Mouse (Mus musculus) layer of hippocampus, adult 9-11 months (tissue): ENCODE measurements around the gene Dph3.

ENCODE experiments used
- DNase-seq: peaks from one replicate; pipeline ENCODE4 v3.0.0; 2022

The Dph3 gene

DNA sequence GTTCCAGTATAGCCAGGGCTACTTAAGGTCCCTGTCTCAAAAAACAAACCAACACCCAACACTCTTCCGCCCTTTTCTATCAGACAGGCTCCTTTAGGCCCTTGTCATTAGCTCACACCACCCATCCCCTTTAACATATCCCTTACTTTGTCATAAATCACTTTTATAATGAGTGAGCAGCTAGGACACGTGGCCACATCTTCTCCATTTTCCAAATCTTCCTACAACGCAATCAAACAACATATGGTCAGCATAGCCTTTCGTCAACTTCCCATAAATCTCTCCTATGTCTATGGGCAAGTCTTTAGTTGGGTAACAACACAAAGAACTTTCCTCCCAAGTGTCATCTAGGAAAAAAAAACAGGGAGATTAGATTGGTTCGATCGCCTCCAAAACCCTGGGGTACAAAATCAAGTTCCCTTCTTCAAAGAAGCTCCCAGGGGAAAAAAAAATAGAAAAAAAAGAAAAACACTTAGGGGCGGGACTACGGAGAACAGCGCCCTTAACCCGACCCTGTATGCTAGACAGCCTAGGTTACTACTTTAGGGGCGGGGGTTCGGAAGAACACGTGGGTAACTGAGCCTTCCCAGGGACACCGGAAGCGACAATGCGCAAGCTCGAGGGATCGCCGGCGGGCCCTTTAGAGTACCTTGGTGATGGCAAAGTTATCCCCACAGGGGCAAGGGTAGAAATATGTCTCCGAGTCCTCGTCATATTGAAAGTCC lies 606 bp downstream of the Dph3 start, which contains the start of gene Oxnad1:
Oxnad1 (plus strand) TSS at position 614 of the 725 bp plus-strand sequence.
- no peak for DNase-seq

DNA sequence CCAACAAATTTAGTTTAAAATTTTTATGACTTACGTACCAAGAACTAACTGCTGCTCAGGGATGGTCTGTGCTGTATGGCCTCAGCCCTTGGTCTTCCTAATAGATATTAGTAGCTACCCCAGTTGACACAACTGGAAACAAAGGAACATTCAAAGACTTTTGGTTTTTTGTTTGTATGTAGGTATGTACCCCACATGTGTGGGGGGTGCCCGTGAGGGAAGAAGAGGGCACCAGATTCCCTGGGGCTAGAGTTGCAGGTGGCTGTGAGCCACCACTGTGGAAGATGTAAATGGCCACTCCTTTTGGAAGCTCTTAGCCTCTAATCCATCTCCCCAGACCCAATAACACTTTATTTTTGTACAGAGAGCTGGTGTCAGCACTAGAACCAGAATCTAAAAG lies 2.1 kb downstream of the Dph3 start:
- no peak for DNase-seq

DNA sequence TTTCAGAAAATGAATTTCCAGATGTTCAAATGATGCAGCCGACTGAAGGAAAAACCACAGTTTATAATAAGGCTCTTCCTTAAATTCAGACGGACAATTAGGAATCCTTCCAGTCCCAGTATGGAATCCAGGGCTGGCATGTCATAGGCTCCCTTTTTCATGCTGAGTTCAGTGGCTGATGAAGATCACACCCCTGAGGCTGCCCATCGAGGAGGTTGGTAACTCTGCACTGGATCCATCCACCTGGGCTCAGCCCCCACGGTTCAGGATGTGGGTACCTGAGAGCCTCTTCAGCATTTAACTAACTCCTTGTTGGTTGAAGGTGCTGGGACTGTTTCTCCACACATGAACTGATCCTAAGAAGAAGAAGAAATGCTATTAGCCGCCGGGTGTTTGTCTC lies 2.6 kb downstream of the Dph3 start:
- no peak for DNase-seq

- no peak for DNase-seq
Observed at GRCm38 (mm10) chr14:32081026-32081425, 4.5 kb downstream of the Dph3 start.

DNA sequence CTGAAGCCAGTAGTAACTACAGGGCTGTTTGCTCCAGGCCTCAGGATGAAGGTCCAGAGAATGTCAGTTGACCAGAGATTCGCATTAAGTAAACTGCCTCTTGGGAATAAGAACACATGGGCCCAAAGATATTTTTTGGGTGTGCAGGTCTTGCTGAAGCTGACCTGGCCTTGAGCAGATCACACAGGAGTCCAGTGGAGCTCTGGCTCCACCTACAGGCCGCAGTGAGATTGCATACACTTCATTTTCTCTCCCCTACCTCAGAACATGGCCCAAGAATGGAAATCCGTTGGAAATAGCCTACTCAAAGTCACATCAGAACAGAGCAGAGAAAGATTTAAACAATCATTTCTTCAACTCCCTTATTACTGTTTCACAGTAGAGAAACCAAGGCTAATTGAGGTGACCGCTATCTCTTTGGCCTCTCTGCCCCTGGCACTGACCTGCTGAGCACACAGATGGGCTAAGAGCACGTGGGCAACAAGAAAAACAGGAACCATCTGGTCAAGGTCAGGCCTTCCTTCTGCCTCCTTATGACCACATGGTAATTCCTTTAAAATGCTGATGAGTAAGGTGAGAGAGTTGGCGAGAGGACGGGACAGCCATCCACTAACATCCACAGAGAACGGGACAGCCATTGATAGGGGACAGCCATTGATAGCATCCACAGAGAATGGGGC lies 8.5 kb downstream of the Dph3 start:
- DNase-seq = no peak

- DNase-seq = no peak
Observed at GRCm38 (mm10) chr14:32073901-32074300, 11.6 kb downstream of the Dph3 start.

GRCm38 (mm10) chr14:32073211-32073685 lies 12.3 kb downstream of the Dph3 start:
- DNase-seq = peak; percentile 79

DNA sequence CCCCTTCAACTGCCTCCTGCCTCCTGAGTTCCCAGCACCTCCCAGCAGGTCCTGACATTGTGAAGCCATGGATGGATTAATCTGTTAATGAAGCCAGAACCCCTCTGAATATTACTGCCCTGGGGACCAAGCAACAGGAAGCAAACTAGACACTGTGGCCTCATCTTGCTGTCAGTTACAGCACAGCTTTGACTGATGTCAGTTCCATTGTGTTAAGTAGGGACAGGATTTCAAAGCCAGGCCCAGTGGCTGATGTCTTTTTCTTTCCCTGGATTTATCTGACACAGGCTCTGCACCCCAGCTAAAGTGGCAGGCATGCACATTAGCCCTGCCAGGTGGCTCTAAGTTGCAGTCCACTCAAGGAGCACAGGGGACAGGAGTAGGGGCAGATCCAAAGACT lies 12.7 kb downstream of the Dph3 start:
- DNase-seq = no peak

DNA sequence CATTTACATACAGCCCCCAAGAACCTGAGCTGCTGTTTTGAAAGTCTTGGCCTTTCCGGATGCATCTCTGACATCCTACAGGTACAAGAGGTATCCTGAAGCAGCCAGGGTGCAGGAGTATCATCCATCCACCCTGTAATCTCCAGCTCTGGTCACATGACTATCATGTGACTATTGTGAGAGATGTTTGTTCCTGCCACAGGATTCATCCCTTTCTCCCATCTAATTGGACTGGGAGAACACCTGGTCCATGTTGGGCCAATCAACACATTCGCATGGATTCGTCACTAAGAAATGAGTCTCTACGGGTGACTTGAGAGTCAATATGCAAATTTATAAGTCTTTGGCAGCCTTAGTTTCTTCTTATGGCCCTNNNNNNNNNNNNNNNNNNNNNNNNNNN lies 24.1 kb downstream of the Dph3 start:
- no peak for DNase-seq

GRCm38 (mm10) chr14:32057664-32058063 lies 27.9 kb downstream of the Dph3 start:
- no peak for DNase-seq

DNA sequence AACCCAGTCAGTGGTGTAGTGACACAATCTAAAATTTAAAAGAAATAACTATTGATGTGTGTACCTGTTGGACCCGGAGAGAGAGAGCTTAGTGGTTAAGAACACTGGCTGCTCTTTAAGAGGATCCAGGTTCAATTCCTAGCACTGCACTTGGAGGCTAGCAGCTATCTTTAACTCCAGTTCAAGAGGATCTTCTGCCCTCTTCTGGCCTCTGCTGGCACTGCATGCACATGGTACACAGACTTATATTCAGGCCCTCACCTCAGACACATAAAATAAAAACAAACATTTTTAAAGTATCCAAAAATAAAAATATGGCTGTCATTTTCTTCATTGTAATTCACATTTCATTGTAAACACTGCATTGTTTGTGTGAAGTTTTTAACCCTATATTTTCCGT lies 28.9 kb downstream of the Dph3 start:
- no peak for DNase-seq

GRCm38 (mm10) chr14:32055781-32056180 lies 29.7 kb downstream of the Dph3 start:
- DNase-seq = no peak

DNA sequence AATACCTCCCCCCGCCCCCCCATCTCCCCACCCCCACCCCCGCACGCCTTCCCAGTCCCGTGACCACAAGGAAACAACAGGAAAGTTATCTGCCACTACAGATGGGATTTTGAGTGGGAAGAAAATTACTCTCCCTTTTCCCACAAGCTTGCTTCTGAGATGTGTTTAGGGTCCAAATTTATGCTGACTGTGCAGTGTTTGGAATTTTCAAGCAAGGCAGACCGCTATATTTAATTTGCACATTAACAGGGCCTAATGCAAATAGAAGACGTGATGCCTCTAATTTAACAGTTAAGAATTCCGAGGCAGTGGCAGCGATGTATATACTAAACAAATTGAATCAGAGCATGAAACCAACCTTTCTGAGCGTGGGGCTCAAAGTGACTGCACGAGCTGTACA lies 30.7 kb downstream of the Dph3 start:
- DNase-seq = no peak

- DNase-seq = no peak
Observed at GRCm38 (mm10) chr14:32053895-32054294, 31.6 kb downstream of the Dph3 start.

- DNase-seq = no peak
Observed at GRCm38 (mm10) chr14:32050171-32050570, 35.4 kb downstream of the Dph3 start.

DNA sequence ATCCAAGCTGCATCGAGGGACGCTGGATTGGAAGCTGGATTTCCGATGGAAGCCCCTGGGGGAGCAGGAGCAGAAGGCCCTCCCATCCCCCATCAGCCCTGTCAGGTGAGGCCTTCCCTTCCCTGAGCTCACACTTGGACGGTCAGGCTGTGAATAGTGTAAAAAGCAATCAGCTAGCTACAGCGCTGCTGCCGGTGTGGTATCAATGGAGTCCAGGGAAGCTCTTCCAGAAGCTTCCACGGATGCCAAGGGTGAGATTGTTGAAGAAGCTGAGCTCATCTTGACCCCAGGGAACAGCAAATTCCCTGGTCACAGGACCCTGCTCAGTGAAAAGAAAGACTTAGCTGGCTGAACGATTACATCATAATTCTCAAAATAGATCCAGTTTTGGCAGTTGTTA lies 39.2 kb downstream of the Dph3 start:
- no peak for DNase-seq

GRCm38 (mm10) chr14:32042108-32042507 lies 43.4 kb downstream of the Dph3 start:
- DNase-seq = no peak

GRCm38 (mm10) chr14:32037661-32038252 lies 47.8 kb downstream of the Dph3 start:
- DNase-seq = no peak

- no peak for DNase-seq
Observed at GRCm38 (mm10) chr14:32036482-32036881, 49.0 kb downstream of the Dph3 start.

DNA sequence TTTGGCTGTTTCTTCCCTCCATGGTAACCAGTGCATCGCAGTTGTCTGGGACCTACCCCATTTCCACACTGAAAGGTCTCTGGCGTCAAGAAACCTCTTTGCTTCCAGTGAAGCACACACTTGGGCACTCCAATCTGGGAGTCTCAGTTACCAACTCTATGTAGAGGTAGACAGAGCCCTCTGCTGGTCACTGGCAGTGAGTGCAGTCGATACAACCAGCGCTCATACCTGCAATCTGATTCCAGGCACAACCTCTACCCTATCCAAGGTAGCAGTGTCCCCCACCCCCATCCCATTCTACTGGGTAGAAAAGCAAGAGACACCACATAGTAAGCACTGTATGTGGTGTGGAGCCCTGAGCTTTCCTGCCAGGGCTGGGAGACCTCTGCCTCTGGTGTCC lies 53.0 kb downstream of the Dph3 start:
- DNase-seq = peak; percentile 56
